Mouse (Mus musculus) bone marrow, adult 2 months (tissue): ENCODE data around the gene C9. TPM values are rescaled to one million over a fixed set of nuclear protein-coding genes. Genes with fewer than 3 reads are reported as not detected.

Source experiments
- H3K27ac ChIP-seq: fragments of 200-500 bp; 2 replicates; pipeline ENCODE4 v1.5.1; 2012; ENCODE audit warnings: low read depth, mild to moderate bottlenecking, control low read depth, inconsistent platforms, low read length; ENCODE audit not compliant: control insufficient read depth, poor library complexity, insufficient read depth
- H3K4me1 ChIP-seq: fragments of 200-500 bp; 2 replicates; pipeline ENCODE4 v1.6.1; 2011; ENCODE audit warnings: low read length; ENCODE audit not compliant: control insufficient read depth, insufficient read depth
- H3K4me3 ChIP-seq: fragments of 200-500 bp; replicated peaks from 2 replicates; pipeline ENCODE3; 2011; ENCODE audit warnings: mild to moderate bottlenecking, low read depth, low read length, control low read depth; ENCODE audit not compliant: control insufficient read depth
- CTCF ChIP-seq: fragments of 200-500 bp; IDR thresholded peaks from 2 replicates; pipeline ENCODE4 v1.5.1; 2011; ENCODE audit warnings: low read length, control low read depth; ENCODE audit not compliant: control insufficient read depth, insufficient read depth
- POLR2A ChIP-seq: fragments of 200-500 bp; IDR thresholded peaks from 2 replicates; pipeline ENCODE4 v1.6.1; 2011; ENCODE audit warnings: low read depth, mild to moderate bottlenecking, control low read depth, low read length, borderline replicate concordance; ENCODE audit not compliant: control insufficient read depth
- WGBS: fragments of 180-500 bp; shearing (Covaris S2); methylation state at CpG from one replicate; pipeline ENCODE4 v1.1.7; 2018; 5-methylcytosine and 5-hydroxymethylcytosine counted together
- polyA plus RNA-seq: library from polyadenylated mRNA; stranded (reverse); fragments of >200 nt; gene quantifications from 2 replicates; pipeline ENCODE4 v1.2.4, GENCODE M21; 2011; ENCODE audit warnings: low replicate concordance; ENCODE audit not compliant: missing spikeins, insufficient read depth, insufficient read length

The C9 gene
- 22.0 TPM in 1 of 2 replicates, not detected in the other for polyA plus RNA-seq

DNA sequence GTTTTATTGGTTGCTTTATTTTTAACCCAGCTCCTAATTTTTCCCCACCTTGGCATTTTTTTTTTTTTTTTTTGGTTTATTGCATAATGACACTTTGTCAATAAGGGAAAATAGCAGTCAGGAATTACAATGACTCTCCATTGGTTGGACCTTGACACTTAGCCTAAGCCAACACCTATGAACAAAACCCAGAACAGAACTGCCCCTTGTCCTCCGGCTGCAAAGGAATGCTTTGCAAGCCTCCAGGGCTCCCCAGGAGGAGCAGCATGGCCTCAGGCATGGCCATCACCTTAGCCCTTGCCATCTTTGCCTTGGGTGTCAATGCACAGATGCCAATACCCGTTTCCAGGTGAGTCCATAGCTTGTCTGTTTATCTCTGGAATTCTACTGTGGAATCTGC lies at the start of gene C9:
Gene C9 (plus strand): TSS at position 193 of the 400 bp plus-strand sequence.
- WGBS, result 70% methylated on average over 2 of the region's 2 CpGs
- Histone ChIP-seq H3K4me3 (no peak within 1 kb of the TSS), H3K4me1 (no peaks in the 10 kb centered on the region), H3K27ac (no peak within 1 kb of the TSS)
- no peak for TF ChIP-seq CTCF
- TF ChIP-seq POLR2A, result no peak

DNA sequence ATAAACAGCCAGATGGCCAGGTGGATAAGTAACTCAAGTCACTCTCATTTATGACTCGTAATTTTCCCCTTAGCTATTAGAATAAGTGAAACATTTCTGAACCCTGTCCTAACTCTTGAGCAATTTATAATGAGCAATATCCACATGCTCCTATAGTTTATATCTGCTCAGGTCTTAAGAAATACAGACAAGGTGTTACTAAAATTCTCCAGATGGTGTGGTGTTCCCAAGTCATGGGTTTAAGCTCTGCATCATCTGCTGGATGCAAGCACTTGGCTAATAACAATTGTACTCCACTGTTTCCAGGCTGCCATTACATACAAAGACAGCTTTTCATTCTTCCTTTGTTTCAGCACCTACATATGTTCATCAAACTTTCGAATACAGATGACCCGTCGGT lies 46.9 kb upstream of the C9 start:
- TF ChIP-seq POLR2A, result no peak
- TF ChIP-seq CTCF, result no peak
- Histone ChIP-seq H3K4me1 (no peaks in the 10 kb centered on the region), H3K27ac (no peak overlapping the region), H3K4me3 (no peak overlapping the region)
- WGBS, result 84% methylated on average over 4 of the region's 4 CpGs

DNA sequence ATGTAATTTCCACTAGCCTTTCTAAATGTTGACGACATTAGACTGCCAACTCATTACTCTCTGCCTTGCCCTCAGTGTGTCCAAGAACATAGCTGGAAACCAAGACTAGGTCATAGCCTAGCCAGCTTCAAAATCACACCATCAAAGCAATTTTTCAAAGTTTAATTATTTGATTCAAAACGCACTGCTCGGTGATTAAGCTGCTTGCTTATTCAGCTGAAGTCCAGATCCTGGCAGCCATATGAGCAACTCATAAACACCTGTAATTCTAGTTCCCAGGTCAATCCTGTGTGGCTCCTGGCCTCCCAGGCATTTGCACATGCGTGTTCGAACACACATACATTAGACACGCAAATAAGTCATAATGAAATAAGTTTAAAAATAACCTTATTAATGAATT lies 46.2 kb upstream of the C9 start:
- Histone ChIP-seq H3K4me1 (no peaks in the 10 kb centered on the region), H3K4me3 (no peak overlapping the region), H3K27ac (no peak overlapping the region)
- 86% methylated on average over 6 of the region's 6 CpGs for WGBS
- no peak for TF ChIP-seq POLR2A

- WGBS, result 77% methylated on average over 8 of the region's 8 CpGs
- H3K4me1 ChIP-seq, result no peaks in the 10 kb centered on the region
- no peak overlapping the region for H3K27ac ChIP-seq
- no peak overlapping the region for H3K4me3 ChIP-seq
- no peak for TF ChIP-seq CTCF
- TF ChIP-seq POLR2A, result no peak
These were observed 45.0 kb upstream of the C9 start for GRCm38 (mm10) chr15:6400115-6400514.

GRCm38 (mm10) chr15:6402433-6402832 lies 42.7 kb upstream of the C9 start:
- Histone ChIP-seq H3K4me3 (no peak overlapping the region), H3K27ac (no peak overlapping the region), H3K4me1 (no peaks in the 10 kb centered on the region)
- TF ChIP-seq POLR2A (no peak), CTCF (no peak)
- WGBS, result 87% methylated on average over 2 of the region's 2 CpGs

DNA sequence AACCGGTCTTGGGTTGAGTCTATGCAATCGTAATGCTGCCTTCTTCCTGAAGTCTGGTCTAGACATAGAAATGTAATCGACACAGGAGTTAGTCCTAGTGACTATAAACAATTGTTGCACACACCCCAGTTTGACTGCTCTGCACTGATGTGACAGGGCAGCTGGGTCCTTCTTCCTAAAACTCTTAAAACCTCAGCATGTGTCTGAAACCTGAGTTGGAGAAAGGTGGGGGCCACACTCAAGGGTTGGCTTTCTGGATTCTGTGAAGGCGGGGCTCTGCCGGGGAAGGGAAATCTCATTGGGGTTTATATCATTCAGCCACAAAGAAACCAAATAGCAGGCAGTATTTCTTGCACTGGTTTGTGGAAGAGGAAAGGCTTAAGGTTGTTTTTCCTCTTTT lies 41.0 kb upstream of the C9 start:
- TF ChIP-seq CTCF (no peak), POLR2A (no peak)
- no peaks in the 10 kb centered on the region for H3K4me1 ChIP-seq
- WGBS, result 23% methylated on average over 5 of the region's 5 CpGs
- H3K27ac ChIP-seq, result no peak overlapping the region
- H3K4me3 ChIP-seq, result no peak overlapping the region

- Histone ChIP-seq H3K4me1 (no peaks in the 10 kb centered on the region), H3K4me3 (no peak overlapping the region), H3K27ac (no peak overlapping the region)
- TF ChIP-seq CTCF, result no peak
- no peak for TF ChIP-seq POLR2A
- WGBS, result 84% methylated on average over 6 of the region's 6 CpGs
These were observed 38.4 kb upstream of the C9 start for GRCm38 (mm10) chr15:6406771-6407170.

DNA sequence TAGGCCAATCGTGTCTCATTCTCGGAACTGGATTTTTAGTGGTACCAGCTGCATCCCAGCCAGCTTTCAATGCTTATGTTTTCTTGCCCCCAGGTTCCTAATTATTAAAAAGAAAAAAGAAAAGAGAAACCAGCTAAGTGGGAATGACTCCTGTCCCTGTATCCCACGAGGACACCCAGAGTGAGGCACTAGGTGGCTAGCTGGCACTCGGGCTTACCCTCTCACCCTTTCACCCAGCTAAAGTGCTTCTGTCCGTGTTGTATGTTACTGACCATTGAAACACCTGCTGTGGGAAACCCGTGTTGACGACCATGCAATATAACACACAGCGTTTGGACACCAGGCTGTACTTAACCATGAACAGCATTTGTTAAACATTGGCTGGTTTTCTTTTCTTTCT lies 36.1 kb upstream of the C9 start:
- no peak overlapping the region for H3K4me3 ChIP-seq

DNA sequence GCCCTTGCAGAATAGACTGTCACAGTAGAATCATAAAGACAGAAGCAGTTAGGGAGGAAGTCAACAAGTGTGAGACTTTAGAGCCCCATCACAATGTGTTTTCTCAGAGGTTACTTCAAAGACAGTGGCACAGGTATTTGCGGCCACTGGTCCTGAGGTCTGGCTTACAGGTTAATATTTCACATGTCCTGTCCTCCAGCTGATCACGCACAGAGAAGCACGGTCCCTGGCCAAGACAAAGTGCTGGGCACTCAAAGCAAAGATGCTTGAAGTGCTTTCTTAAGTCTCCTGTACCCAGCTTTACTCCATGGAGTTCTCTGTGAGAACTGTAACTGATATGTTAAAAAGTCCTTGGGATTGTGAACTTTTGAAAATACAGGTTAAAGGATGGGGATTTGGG lies 35.0 kb upstream of the C9 start:
- TF ChIP-seq CTCF (no peak), POLR2A (no peak)
- 88% methylated on average over 3 of the region's 3 CpGs for WGBS

More for the DNA sequence above, 36.1 kb upstream of the C9 start:
- no peak for TF ChIP-seq CTCF
- TF ChIP-seq POLR2A, result no peak
- Histone ChIP-seq H3K27ac (no peak overlapping the region), H3K4me1 (no peaks in the 10 kb centered on the region)
- 82% methylated on average over 8 of the region's 8 CpGs for WGBS

More for the DNA sequence above, 35.0 kb upstream of the C9 start:
- no peak overlapping the region for H3K27ac ChIP-seq
- no peak overlapping the region for H3K4me3 ChIP-seq
- no peaks in the 10 kb centered on the region for H3K4me1 ChIP-seq
